Mouse (Mus musculus) bone marrow, adult 2 months (tissue): Measurements from ENCODE around the gene Ccdc107. TPM values are rescaled to one million over a fixed set of nuclear protein-coding genes. Genes with fewer than 3 reads are reported as not detected.
"Not testable (repeated sequence)": the region's sequence is repeated elsewhere in the genome, so short reads cannot be mapped to it uniquely, and the experiment has no call there.

Source experiments
- H3K27ac ChIP-seq: fragments of 200-500 bp; 2 replicates; pipeline ENCODE4 v1.5.1; 2012; ENCODE audit warnings: low read depth, mild to moderate bottlenecking, control low read depth, inconsistent platforms, low read length; ENCODE audit not compliant: control insufficient read depth, poor library complexity, insufficient read depth
- H3K4me1 ChIP-seq: fragments of 200-500 bp; 2 replicates; pipeline ENCODE4 v1.6.1; 2011; ENCODE audit warnings: low read length; ENCODE audit not compliant: control insufficient read depth, insufficient read depth
- H3K4me3 ChIP-seq: fragments of 200-500 bp; replicated peaks from 2 replicates; pipeline ENCODE3; 2011; ENCODE audit warnings: mild to moderate bottlenecking, low read depth, low read length, control low read depth; ENCODE audit not compliant: control insufficient read depth
- CTCF ChIP-seq: fragments of 200-500 bp; IDR thresholded peaks from 2 replicates; pipeline ENCODE4 v1.5.1; 2011; ENCODE audit warnings: low read length, control low read depth; ENCODE audit not compliant: control insufficient read depth, insufficient read depth
- POLR2A ChIP-seq: fragments of 200-500 bp; IDR thresholded peaks from 2 replicates; pipeline ENCODE4 v1.6.1; 2011; ENCODE audit warnings: low read depth, mild to moderate bottlenecking, control low read depth, low read length, borderline replicate concordance; ENCODE audit not compliant: control insufficient read depth
- WGBS: fragments of 180-500 bp; shearing (Covaris S2); methylation state at CpG from one replicate; pipeline ENCODE4 v1.1.7; 2018; 5-methylcytosine and 5-hydroxymethylcytosine counted together
- polyA plus RNA-seq: library from polyadenylated mRNA; stranded (reverse); fragments of >200 nt; gene quantifications from 2 replicates; pipeline ENCODE4 v1.2.4, GENCODE M21; 2011; ENCODE audit warnings: low replicate concordance; ENCODE audit not compliant: missing spikeins, insufficient read depth, insufficient read length

Ccdc107 gene
- polyA plus RNA-seq, 1 experiment, result 76.5 TPM

DNA sequence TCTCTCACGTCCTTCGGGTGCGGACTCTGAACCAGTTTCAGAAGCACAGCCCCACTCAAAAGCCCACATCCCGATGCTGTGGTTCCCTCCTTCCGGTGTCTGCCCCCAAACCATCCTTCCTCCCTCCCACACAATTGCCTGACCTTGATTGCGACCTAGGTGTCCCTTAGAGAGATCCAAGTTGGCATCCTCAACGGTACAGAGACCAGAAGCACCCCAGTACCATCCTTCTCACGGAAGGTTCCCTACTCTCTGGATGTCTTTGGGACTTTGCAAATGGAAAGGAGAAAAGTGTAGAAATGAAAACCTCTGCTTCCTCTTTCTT is 14.2 kb upstream of the Ccdc107 start:
- no peak for TF ChIP-seq POLR2A
- no peak for TF ChIP-seq CTCF
- no peaks in the 10 kb centered on the region; the same call in 1 of the 2 replicates for H3K4me1 ChIP-seq
- 9% methylated on average over 8 of the region's 8 CpGs for WGBS
- peak overlapping the region; percentile 62 for H3K4me3 ChIP-seq
- H3K27ac ChIP-seq, result peak overlapping the region; percentile 70

DNA sequence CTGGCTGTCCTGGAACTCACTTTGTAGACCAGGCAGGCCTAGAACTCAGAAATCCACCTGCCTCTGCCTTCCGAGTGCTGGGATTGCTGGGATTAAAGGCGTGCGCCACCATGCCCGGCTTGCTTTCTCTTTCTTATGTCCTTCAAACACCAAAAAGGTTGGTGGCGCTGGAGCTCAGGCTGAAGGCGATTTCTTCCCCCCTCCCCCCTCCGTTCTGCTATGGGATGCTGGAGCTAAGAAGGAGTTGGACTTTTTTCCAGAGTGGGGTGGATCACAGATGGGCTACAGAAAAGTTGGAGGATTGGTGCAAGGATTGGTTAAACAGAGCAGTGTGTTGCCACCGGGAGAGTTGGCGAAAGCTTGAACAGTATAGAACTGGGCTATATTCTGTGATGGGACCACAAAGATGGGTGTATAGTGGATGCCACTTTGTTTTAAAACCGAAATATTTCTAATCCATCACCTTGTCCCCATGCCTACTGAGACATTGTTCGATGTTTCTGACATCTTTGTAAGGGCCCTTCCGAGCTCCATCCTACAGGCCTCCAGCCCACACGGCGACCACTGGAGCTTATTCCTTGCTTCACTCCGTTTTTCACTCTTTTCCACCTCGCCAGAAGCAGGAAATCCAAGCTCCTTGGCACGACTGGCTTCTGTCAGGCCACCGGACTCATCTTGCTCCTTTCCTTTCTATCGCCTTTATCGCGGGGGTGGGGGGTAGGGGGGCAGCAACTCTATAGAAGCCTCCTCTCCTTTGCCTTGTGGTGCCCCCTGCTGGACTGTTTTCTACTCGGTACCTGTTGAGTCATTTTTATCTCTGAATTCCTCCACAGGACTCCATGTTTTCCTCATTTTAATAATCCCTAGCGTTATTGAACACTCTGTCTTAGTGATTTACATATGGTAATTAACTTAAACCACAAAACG is 13.5 kb upstream of the Ccdc107 start:
- TF ChIP-seq CTCF, result peak; percentile 32; the same call in 1 of the 2 replicates
- TF ChIP-seq POLR2A, result no peak
- WGBS, result 35% methylated on average over 24 of the region's 24 CpGs
- H3K27ac ChIP-seq, result peak overlapping the region; percentile 57
- no peaks in the 10 kb centered on the region; the same call in 1 of the 2 replicates for H3K4me1 ChIP-seq
- no peak overlapping the region for H3K4me3 ChIP-seq

DNA sequence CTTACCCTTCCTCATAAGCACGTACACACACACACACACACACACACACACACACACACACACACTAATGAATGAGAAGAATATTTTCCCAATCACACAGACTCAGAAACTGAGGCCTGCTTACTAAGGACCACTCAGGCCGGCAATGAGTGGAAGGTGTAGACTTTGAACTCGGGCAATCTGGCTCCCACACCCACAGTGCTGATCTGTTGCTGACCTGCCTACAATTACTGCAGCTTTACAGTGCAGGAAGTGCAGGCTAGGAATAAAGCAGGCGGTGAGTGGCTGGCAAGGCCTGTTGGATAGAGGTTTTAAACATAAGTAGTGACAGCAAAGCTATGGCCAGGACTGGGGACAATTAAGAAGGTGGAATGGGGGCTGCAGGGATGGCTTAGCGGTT is 11.7 kb upstream of the Ccdc107 start:
- TF ChIP-seq POLR2A, result no peak
- TF ChIP-seq CTCF, result no peak
- 83% methylated on average over 5 of the region's 5 CpGs for WGBS
- H3K4me1 ChIP-seq, result no peaks in the 10 kb centered on the region; the same call in 1 of the 2 replicates
- H3K4me3 ChIP-seq, result no peak overlapping the region
- no peak overlapping the region for H3K27ac ChIP-seq

DNA sequence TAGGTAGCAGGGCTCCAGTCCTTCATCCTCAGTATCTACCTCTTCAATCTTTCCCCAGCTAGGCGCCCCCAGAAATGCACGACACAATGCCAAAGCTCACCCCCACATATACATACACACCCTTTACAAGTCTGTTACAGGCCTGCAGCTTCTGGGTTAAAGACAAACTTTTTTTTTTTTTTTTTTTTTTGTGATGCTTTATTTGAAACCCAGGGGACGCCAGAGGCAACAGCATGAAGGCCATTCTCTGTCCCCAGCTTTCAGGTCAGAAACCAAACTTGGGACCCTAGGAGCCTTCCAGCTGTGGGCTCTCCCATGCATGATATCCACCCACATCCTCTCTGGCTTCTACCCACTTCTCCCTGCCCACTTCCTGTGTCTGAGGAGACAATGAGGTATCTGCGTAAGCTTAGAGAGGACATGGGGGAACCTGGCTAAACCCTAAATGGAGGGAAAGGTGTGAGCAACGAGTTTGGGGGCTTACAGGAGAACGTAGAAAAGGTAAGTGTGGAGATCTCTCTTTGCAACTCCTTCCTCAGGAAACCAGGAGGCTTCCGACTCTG is 10.7 kb upstream of the Ccdc107 start:
- TF ChIP-seq CTCF (no peak), POLR2A (no peak)
- 0 out of 2 replicates have a peak overlapping the region, but pooled peaks have one; percentile 23 for H3K27ac ChIP-seq
- WGBS, result 17% methylated on average over 7 of the region's 7 CpGs

DNA sequence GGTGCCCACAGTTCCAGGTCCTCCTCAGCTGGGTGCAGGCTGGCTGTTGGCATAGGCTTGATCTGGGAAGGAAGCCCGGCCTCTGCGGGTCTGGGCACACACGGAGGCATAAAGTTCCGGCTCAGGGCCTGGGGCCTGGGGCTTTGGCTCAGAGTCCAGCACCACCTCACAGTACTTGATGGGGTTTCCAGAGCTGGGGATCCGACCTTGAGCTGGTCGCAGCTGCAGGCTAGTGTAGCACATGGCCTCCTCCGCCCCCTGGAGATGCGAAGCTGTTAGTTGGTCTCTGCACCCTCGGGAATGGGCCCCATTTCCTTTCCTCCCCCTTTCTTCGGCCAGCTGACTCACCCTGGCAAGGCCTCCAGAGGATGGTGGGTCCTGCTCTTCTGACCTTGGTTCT is 10.1 kb upstream of the Ccdc107 start:
- WGBS, result 42% methylated on average over 10 of the region's 10 CpGs
- peak overlapping the region; percentile 23; the same call in 1 of the 2 replicates for H3K27ac ChIP-seq
- H3K4me3 ChIP-seq, result no peak overlapping the region
- TF ChIP-seq CTCF (no peak), POLR2A (no peak)
- H3K4me1 ChIP-seq, result no peaks in the 10 kb centered on the region; the same call in 1 of the 2 replicates

More for the DNA sequence above, 10.7 kb upstream of the Ccdc107 start:
- no peak overlapping the region for H3K4me3 ChIP-seq
- H3K4me1 ChIP-seq, result no peaks in the 10 kb centered on the region; the same call in 1 of the 2 replicates

DNA sequence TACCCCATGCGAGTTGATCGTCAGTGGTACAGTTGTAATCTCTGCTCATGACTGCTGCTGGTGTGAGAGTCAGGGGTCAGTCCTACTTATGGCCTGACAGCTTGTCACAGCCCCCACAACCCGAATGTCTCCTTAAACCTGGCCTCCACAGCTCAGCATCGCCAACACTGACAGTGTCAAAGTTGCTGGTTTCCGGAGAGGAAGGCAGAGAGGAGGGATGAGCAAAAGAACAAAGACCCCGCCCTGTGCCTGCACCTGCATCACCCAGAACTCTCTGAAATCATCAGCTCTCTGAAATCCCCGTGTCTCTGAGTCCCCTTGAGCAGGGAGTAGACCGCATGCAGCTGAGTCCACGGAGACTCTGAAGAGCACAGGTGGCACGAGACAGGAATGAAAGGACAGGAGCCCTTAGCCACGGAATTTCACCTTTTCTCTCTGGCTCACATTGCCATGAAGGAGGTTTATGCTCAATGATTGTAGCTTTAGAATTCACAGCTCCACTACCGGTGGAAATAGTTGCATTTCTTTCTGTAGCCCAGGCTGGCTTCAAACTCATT is 9.1 kb upstream of the Ccdc107 start, which contains the start of gene Sit1:
Sit1 (minus strand) TSS at position 200 of the 557 bp plus-strand sequence.
- WGBS, result 68% methylated on average over 12 of the region's 12 CpGs
- TF ChIP-seq POLR2A, result no peak
- no peak for TF ChIP-seq CTCF
- Histone ChIP-seq H3K27ac (peak within 1 kb of the TSS; percentile 23; the same call in 1 of the 2 replicates), H3K4me3 (peak within 1 kb of the TSS; percentile 47), H3K4me1 (no peaks in the 10 kb centered on the region; the same call in 1 of the 2 replicates)

DNA sequence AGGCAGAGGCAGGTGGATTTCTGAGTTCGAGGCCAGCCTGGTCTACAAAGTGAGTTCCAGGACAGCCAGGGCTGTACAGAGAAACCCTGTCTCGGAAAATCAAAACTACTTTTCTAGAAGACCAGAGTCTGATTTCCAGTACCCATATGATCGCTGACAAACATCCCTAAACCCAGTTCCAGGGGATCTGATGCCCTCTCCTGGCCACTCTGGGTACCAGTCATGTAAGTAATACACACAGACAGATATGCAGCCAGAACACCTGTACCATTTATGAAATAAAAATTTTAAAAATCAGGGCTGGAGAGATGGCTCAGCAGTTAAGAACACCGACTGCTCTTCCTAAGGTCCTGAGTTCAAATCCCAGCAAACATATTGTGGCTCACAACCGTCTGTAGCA is 7.0 kb upstream of the Ccdc107 start:
- H3K27ac ChIP-seq, H3K4me3 ChIP-seq, H3K4me1 ChIP-seq: not testable (repeated sequence)
- WGBS, result 83% methylated on average over 5 of the region's 5 CpGs

DNA sequence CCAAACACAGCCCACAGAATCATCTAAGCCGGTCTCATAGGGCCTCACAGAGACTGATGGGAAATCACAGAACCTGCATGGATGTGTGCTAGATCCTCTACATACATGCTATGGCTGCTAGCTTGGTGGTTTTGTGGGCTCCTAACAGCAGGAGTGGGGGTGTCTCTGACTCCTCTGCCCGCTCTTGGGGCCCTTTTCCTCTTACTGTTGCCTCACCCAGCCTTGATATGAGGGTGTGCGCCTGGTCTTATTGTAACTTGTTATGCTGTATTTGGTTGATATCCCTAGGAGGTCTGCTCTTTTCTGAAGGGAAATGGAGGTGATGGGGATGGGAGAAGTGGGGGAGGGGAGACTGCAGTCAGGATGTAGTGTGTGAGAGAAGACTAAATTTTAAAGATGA is 3.1 kb upstream of the Ccdc107 start:
- WGBS, result 86% methylated on average over 3 of the region's 3 CpGs
- TF ChIP-seq POLR2A (no peak), CTCF (no peak)
- H3K4me1 ChIP-seq, result peaks cover 2% of the 10 kb centered on the region; the same call in 1 of the 2 replicates
- no peak overlapping the region for H3K27ac ChIP-seq
- H3K4me3 ChIP-seq, result no peak overlapping the region
